Mouse (Mus musculus): ENCODE data around the gene Ptpn3.
"Not testable (repeated sequence)": the region's sequence is repeated elsewhere in the genome, so short reads cannot be mapped to it uniquely, and the experiment has no call there.

The Ptpn3 gene

DNA sequence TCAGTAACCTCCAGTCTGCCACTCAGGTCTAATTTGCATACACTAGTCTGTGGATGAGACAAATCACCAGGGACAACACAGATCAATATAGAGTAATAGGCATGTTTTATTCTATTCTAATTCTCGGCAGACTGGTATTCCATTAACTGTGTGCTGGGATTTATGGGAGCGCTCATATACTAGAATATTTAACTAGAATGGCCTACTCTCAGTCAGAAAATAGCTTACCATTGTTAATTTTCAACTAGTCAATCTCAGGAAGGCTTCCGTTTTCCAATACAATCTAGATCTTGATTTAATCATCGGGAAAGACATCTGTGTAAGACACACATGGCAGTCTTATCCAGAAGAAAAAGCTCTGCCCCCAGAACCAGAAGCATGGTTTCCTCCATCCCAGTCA is 3.5 kb downstream of the Ptpn3 start:
- no peak for DNase-seq

GRCm38 (mm10) chr4:57294971-57295656 is 6.5 kb downstream of the Ptpn3 start:
- DNase-seq: peak; percentile 82

DNA sequence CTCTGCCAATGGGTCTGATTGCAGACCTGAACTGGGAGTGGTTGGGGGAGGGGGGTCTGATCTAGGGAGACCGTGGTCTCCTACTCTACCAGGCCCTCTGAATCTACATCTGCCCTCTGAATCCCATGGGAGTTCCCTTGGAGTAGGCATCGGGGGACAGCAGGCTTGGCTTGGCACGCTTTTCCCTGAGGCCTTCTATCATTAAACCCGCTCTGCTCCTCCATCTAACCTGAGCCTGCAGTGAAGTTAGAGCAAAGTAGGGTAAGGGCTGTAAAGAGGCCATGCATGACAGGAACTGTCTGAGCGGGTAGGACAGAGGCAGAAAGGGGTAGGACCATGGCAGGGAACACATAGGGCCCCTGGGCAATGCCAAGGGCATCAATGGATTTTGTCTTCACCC is 9.0 kb downstream of the Ptpn3 start:
- DNase-seq: no peak

- DNase-seq: no peak
Measured at GRCm38 (mm10) chr4:57290049-57290448, 11.6 kb downstream of the Ptpn3 start.

GRCm38 (mm10) chr4:57287808-57288207 is 13.8 kb downstream of the Ptpn3 start:
- DNase-seq: no peak

- DNase-seq: no peak
Measured at GRCm38 (mm10) chr4:57285251-57285650, 16.4 kb downstream of the Ptpn3 start.

GRCm38 (mm10) chr4:57283189-57283588 is 18.4 kb downstream of the Ptpn3 start:
- DNase-seq: no peak

- no peak for DNase-seq
Measured at GRCm38 (mm10) chr4:57282630-57283029, 19.0 kb downstream of the Ptpn3 start.

DNA sequence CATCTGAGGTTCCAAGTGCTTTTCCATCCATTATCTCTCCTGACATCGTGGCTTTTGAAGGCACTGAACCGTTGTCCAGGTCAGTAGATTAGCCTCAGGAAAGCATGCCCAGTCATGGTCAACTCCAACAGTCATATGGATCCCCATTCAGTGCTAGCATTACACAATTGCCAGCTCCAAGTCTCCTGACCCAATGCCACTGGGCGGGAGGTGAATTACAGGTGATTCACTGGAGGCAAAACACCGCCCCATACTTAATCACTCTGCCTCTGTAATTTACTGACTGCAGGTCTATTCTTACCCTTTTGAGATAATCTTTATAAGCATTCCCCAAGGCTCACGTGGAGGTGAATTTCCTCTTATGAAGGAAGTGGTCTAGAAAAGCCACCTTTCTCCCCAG is 19.5 kb downstream of the Ptpn3 start:
- DNase-seq: no peak

GRCm38 (mm10) chr4:57280888-57281287 is 20.7 kb downstream of the Ptpn3 start:
- DNase-seq: peak; percentile 46

GRCm38 (mm10) chr4:57279229-57279628 is 22.4 kb downstream of the Ptpn3 start:
- peak; percentile 38 for DNase-seq

DNA sequence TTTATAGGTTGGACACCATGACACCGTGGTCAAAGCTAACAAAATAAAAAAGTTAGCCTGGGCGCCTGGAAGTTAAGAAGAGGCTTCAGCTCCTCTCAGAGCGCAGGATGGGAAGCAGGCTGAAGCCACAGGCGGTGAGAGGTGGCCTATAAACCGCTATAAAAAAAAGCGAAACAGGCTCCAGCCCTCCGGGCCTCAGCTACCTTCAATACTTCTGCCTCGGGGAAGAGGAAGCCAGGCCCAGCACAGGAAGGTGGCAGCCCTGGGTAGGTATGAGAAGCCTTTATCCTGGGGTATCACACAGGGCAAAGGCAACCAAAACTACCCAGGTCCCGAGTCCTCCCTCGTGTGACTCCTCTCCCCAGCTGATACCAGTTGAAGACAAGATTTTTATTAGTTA is 22.8 kb downstream of the Ptpn3 start:
- DNase-seq: no peak

DNA sequence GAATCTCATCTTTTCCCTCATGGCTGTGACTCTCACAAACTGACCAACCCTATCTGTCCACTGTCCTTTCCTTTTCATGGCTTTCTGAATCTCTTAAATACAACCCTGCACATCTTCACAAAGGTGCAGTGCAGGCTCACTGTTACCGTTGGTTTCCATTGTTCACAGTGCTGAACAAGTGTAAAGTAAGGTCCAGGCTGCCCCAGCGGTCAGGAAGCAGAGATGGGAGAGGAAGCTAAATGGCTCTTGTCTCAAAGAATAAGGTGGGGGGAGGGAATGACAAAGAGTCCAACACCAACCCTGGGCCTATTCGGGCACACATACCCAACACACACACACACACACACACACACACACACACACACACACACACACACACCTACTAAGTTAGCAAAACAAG is 24.0 kb downstream of the Ptpn3 start:
- no peak for DNase-seq

DNA sequence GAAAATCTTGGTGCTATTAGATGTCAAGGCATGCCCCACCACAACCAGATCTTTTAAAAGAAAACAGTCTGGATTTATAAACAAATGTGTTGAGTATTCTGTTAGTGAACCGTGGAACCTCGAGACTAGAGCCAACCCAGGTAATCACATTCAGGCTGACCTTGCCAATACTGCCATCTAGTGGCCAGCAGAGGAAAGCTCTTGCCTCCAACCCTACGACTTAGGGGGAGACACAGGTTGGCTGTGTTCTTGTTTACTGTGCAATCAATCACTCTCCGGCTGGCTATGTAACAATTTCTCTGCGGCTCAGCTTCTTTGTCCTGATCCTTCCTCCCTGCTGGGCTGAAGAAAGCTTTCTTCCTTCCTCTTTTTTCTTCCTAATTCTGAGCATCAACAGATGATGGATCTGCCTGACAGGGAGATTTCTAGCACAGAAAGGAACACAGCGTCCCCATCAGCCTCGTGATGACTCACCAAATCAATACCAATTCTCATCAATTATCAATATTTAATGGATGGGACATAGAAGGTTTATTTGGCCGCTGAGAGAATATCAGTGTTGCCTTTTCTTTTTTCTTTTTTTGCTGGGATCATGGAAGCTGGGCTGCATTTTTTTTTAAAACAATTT is 26.4 kb downstream of the Ptpn3 start:
- peak; percentile 73 for DNase-seq

GRCm38 (mm10) chr4:57273532-57274502 is 27.8 kb downstream of the Ptpn3 start:
- no peak for DNase-seq

DNA sequence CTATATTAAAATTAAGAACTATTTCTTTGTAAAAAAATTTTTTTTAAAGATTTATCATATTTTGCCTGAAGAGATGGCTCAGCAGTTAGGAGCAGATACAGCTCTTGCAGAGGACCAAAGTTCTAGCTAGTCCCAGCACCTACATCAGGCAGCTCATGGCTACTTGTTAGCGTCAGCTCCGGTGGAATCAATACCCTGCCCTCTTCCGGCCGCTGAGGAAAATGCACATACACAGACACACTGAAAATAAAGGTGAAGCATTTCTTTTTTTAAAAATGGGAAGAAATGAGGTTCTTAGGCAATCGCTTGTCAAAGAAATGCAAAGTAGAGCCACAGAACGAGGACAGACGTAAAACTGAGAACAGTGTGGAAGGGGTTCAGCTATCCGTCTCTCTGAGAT is 30.6 kb downstream of the Ptpn3 start:
- DNase-seq: peak; percentile 15

- not testable (repeated sequence) for DNase-seq
Measured at GRCm38 (mm10) chr4:57270489-57270888, 31.1 kb downstream of the Ptpn3 start.

DNA sequence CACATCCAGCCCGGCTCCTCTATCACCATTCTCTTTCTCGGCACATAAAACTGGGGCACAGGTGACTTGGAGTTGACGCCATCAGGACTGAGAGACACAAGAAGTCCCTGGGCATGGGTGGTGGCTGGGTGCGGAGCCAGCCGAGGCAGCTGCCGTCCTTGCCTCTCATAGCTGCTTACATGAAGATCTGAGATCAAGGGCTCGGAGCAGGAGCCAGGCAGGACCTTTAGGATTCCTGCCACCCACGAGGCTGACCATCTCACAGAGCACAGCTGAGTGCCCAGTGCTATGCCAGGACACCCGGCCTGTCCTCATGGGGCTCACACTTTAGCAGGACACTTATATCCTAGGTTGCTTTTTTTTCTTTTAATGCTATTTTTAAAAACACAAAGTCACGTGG is 32.3 kb downstream of the Ptpn3 start:
- DNase-seq: no peak

- no peak for DNase-seq
Measured at GRCm38 (mm10) chr4:57268330-57268729, 33.3 kb downstream of the Ptpn3 start.

- DNase-seq: no peak
Measured at GRCm38 (mm10) chr4:57266389-57266788, 35.2 kb downstream of the Ptpn3 start.

GRCm38 (mm10) chr4:57263695-57264094 is 37.9 kb downstream of the Ptpn3 start:
- DNase-seq: peak; percentile 18

GRCm38 (mm10) chr4:57263061-57263685 is 38.5 kb downstream of the Ptpn3 start:
- DNase-seq: peak; percentile 54

DNA sequence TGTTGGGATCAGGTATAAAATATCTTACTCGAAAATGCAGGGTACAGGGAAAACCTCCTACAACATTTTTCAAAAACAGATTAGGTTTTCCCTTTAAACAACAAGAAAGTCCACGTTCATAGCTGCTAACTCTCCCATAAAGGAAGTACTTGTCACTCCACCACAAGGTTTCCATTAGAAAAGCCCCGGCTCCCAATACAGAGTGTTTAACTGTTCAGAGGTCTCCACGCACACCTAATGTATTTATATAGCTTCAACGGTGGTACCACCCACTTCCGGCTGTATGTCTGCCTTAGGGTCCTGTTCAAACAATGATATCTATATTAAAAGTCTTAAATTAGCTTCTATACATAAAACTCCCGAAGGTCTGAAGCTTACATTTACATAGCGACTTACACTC is 39.2 kb downstream of the Ptpn3 start:
- DNase-seq: no peak
